In the genomic region with DNA sequence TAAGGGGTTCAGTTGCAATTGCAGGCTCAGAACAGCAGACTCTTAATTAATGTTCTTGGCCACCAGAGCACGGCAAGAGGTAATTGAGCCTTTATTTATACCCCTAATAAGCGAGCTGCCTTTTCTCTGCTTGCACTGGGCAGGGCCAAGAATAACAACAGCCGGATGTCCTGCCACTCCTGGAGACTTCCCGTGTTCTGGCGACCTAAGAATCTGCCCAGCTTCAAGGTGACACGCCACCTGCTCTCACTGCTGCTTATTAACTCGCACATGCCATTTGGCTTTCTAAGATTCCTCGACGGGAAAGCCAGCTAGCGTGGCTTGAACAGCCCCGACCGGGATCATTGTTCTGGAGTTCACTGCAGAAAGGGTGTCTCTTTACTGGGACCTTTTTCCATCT, we compare ENCODE assay signal across 9 mouse cellular contexts. TPM values are rescaled to one million over a fixed set of nuclear protein-coding genes. Genes with fewer than 3 reads are reported as not detected.
DNase-seq lines count a peak whose midpoint lies in the region; ATAC-seq and TF ChIP-seq lines count a peak whose summit lies in the region.
"Had no signal": no experiment of that assay in that cellular context is flagged by ENCODE, and none has a peak within 500 bp of the region (broad histone marks: within the 10 kb centered on the region; RNA-seq: fewer than 3 reads in every experiment).

No protein-coding gene starts in this region.

- peak overlapping the region; percentile 26; the same call in 1 of the 2 replicates for H3K9ac ChIP-seq in heart, embryonic 14.5 days (ENCODE audit: low read length)
- H3K9ac ChIP-seq in stomach, embryonic 15.5 days = no peak overlapping the region
- H3K9ac ChIP-seq in midbrain, embryonic 16.5 days (ENCODE audit: low read depth, low read length) = no peak overlapping the region

- H3K9me3 ChIP-seq in heart, embryonic 14.5 days (ENCODE audit: control insufficient read depth, low read length) = no peaks in the 10 kb centered on the region
- H3K9me3 ChIP-seq in stomach, embryonic 15.5 days = no peaks in the 10 kb centered on the region
- H3K9me3 ChIP-seq in midbrain, embryonic 16.5 days (replicated peaks; ENCODE audit: control insufficient read depth, low read length, poor library complexity, severe bottlenecking) = no peaks in the 10 kb centered on the region

- DNase-seq in lung, adult 18-20 months = peak; percentile 52 to 60
- no peak for DNase-seq in lung, adult 2 months
- peak; percentile 69 to 79 for DNase-seq in kidney, postnatal 36 days
- no peak for DNase-seq in layer of hippocampus, adult 8-10 months (ENCODE audit: low spot score in 2 of 2)

- WGBS in lung, adult 2 months = 15% methylated on average over 12 of the region's 12 CpGs
- 18% methylated on average over 12 of the region's 12 CpGs for WGBS in heart, embryonic 14.5 days
- WGBS in stomach, embryonic 15.5 days = 18% methylated on average over 12 of the region's 12 CpGs
- 20% methylated on average over 12 of the region's 12 CpGs for WGBS in midbrain, embryonic 16.5 days

- no peak overlapping the region for H3K4me3 ChIP-seq in lung, adult 2 months (replicated peaks; ENCODE audit: extremely low read depth, low read depth, low read length)
- H3K4me3 ChIP-seq in heart, embryonic 14.5 days (ENCODE audit: control insufficient read depth in 1 of 2, insufficient read depth in 1 of 2, low read depth in 1 of 2, low read length in 2 of 2) = no peak overlapping the region
- H3K4me3 ChIP-seq in stomach, embryonic 15.5 days (replicated peaks) = no peak overlapping the region
- no peak overlapping the region for H3K4me3 ChIP-seq in midbrain, embryonic 16.5 days (ENCODE audit: low read depth, low read length)
- H3K4me3 ChIP-seq: erythroblast, embryonic 14.5 days had no signal

- no peaks in the 10 kb centered on the region for H3K27me3 ChIP-seq in heart, embryonic 14.5 days (ENCODE audit: control insufficient read depth, insufficient read depth, low read length)
- no peaks in the 10 kb centered on the region for H3K27me3 ChIP-seq in stomach, embryonic 15.5 days (replicated peaks)
- no peaks in the 10 kb centered on the region for H3K27me3 ChIP-seq in midbrain, embryonic 16.5 days (ENCODE audit: control insufficient read depth, insufficient read depth, low read depth, low read length)

- no peak for ATAC-seq in heart, embryonic 14.5 days (ENCODE audit: insufficient number of reproducible peaks, insufficient read depth, low FRiP score, low read depth)
- no peak for ATAC-seq in stomach, embryonic 15.5 days (ENCODE audit: insufficient read depth, low FRiP score, low read depth)
- ATAC-seq in frontal cortex, adult (ENCODE audit: low TSS enrichment) = no peak
- no peak for ATAC-seq in midbrain, embryonic 16.5 days

- peak overlapping the region; percentile 13 to 55; a peak in 1 of 4 replicates for H3K27ac ChIP-seq in heart, embryonic 14.5 days (replicated peaks in 1 of 2; ENCODE audit: control insufficient read depth in 1 of 2, insufficient read depth in 1 of 2, low read depth in 2 of 2, low read length in 2 of 2)
- H3K27ac ChIP-seq in stomach, embryonic 15.5 days = no peak overlapping the region
- no peak overlapping the region for H3K27ac ChIP-seq in midbrain, embryonic 16.5 days (ENCODE audit: low read length)

- no peak for TF ChIP-seq POLR2A in lung, adult 2 months (IDR thresholded peaks at IDR 0.05; ENCODE audit: borderline replicate concordance, extremely low read depth, low read depth, low read length)

- TF ChIP-seq CTCF in lung, adult 2 months (IDR thresholded peaks at IDR 0.05; ENCODE audit: insufficient read depth, low read length) = no peak

- H3K4me1 ChIP-seq in lung, adult 2 months (ENCODE audit: control insufficient read depth, insufficient read depth, low read length) = peaks cover 9% of the 10 kb centered on the region
- H3K4me1 ChIP-seq in heart, embryonic 14.5 days (ENCODE audit: control insufficient read depth in 2 of 2, insufficient read depth in 2 of 2, low read length in 2 of 2) = peaks cover 0 to 2% of the 10 kb centered on the region in 2 experiments; a peak in 1 of 4 replicates
- H3K4me1 ChIP-seq in stomach, embryonic 15.5 days = peaks cover 6% of the 10 kb centered on the region; the same call in 1 of the 2 replicates
- H3K4me1 ChIP-seq in midbrain, embryonic 16.5 days (ENCODE audit: control insufficient read depth, insufficient read depth, low read length) = no peaks in the 10 kb centered on the region

- peak overlapping the region; percentile 18 for H3K4me2 ChIP-seq in heart, embryonic 14.5 days (ENCODE audit: low read length)
- H3K4me2 ChIP-seq in stomach, embryonic 15.5 days = 0 out of 2 replicates have a peak overlapping the region, but pooled peaks have one; percentile 10
- no peak overlapping the region for H3K4me2 ChIP-seq in midbrain, embryonic 16.5 days (ENCODE audit: low read length)

- H3K36me3 ChIP-seq in heart, embryonic 14.5 days (ENCODE audit: control insufficient read depth, insufficient read depth, low read length) = no peaks in the 10 kb centered on the region
- H3K36me3 ChIP-seq in stomach, embryonic 15.5 days = no peaks in the 10 kb centered on the region
- H3K36me3 ChIP-seq in midbrain, embryonic 16.5 days (ENCODE audit: control insufficient read depth, insufficient read depth, low read length) = no peaks in the 10 kb centered on the region

RNA-seq across cellular contexts. Expression of a gene that starts 15.7 kb away (rescaled TPM):
- 20.1 and 40.4 TPM in 2 replicates for polyA plus RNA-seq in lung, adult 2 months (2012; rRNA removed)
- 24.5 and 29.5 TPM in 2 replicates for polyA plus RNA-seq in heart, embryonic 14.5 days (2014; fragmentation: Nextera tagmentation; extraction: Ambion mirVana)
- 48.6 and 51.7 TPM in 2 replicates for polyA plus RNA-seq in stomach, embryonic 15.5 days (2015; fragmentation: Nextera tagmentation; extraction: Ambion mirVana)
- total RNA-seq in layer of hippocampus, adult 8-10 months (2022) = 10 to 100 TPM; 25.9 to 34.5 (median 31.4) TPM
- 257 and 294 TPM in 2 replicates for polyA plus RNA-seq in midbrain, embryonic 16.5 days (2015; fragmentation: Nextera tagmentation; extraction: Ambion mirVana)
- polyA plus RNA-seq: erythroblast, embryonic 14.5 days had no signal

Comparison
In these comparisons a context has a peak if more than half of its experiments do, and no peak if none do; other contexts are left out.
1. DNase-seq: peak in lung, adult 18-20 months (2 of 2) and kidney, postnatal 36 days (2 of 2); none in lung, adult 2 months (single experiment) and layer of hippocampus, adult 8-10 months (0 of 2).
2. H3K27ac ChIP-seq: peak in heart, embryonic 14.5 days (2 of 2); none in stomach, embryonic 15.5 days (single experiment) and midbrain, embryonic 16.5 days (single experiment).